Mouse (Mus musculus): ENCODE measurements around the gene Tenm4.

GRCm38 (mm10) chr7:96785808-96786207 is 614.8 kb downstream of the Tenm4 start:
- TF ChIP-seq MXI1 (IDR thresholded peaks at IDR 0.05; ENCODE audit: low read depth, low read length) (no peak), HCFC1 (IDR thresholded peaks at IDR 0.05; ENCODE audit: low read depth, low read length) (no peak), MYB (IDR thresholded peaks at IDR 0.05; ENCODE audit: low read depth, low read length) (no peak), CTCF (IDR thresholded peaks at IDR 0.05 in 2 of 3, conservative IDR thresholded peaks at IDR 0.05 in 1 of 3; ENCODE audit: control insufficient read depth in 1 of 3, insufficient read depth in 1 of 3, low read depth in 2 of 3, low read length in 3 of 3, poor library complexity in 1 of 3, severe bottlenecking in 1 of 3) (no peak), EP300 (IDR thresholded peaks at IDR 0.05; ENCODE audit: low read depth in 1 of 2, low read length in 2 of 2) (no peak), KAT2A (conservative IDR thresholded peaks at IDR 0.05; ENCODE audit: low read depth, low read length) (no peak), E2F4 (IDR thresholded peaks at IDR 0.05; ENCODE audit: borderline replicate concordance, low read depth, low read length) (no peak), POLR2AphosphoS2 (IDR thresholded peaks at IDR 0.05; ENCODE audit: low read length) (no peak), POLR2A (IDR thresholded peaks at IDR 0.05; ENCODE audit: control insufficient read depth in 1 of 2, insufficient read depth in 1 of 2, low read depth in 1 of 2, low read length in 2 of 2, poor library complexity in 1 of 2) (no peak), ZNF384 (IDR thresholded peaks at IDR 0.05; ENCODE audit: low read depth, low read length) (no peak), NELFE (IDR thresholded peaks at IDR 0.05; ENCODE audit: low read depth, low read length) (no peak), USF1 (IDR thresholded peaks at IDR 0.05; ENCODE audit: low read depth, low read length) (no peak), GABPA (IDR thresholded peaks at IDR 0.05; ENCODE audit: low read depth, low read length) (no peak), CHD1 (IDR thresholded peaks at IDR 0.05; ENCODE audit: low read depth, low read length) (no peak)
